Comparison of ENCODE assay signal across 18 mouse cellular contexts in genomic region chr14:48761002-48761648, GRCm38 (mm10).
A peak's percentile ranks its signal among the peaks of the same experiment; 100 is the strongest.
DNase-seq lines count a peak whose midpoint lies in the region; ATAC-seq and TF ChIP-seq lines count a peak whose summit lies in the region.
"Had no signal": no experiment of that assay in that cellular context is flagged by ENCODE, and none has a peak within 500 bp of the region (broad histone marks: within the 10 kb centered on the region; RNA-seq: fewer than 3 reads in every experiment).

No protein-coding gene starts in this region.

- H3K9ac ChIP-seq in hindbrain, postnatal 0 days (replicated peaks; ENCODE audit: low read length): no peak overlapping the region
- no peak overlapping the region for H3K9ac ChIP-seq in forebrain, embryonic 14.5 days (ENCODE audit: low read length)
- no peak overlapping the region for H3K9ac ChIP-seq in hindbrain, embryonic 12.5 days
- H3K9ac ChIP-seq in midbrain, embryonic 15.5 days: no peak overlapping the region
- H3K9ac ChIP-seq: kidney, embryonic 15.5 days; liver, embryonic 14.5 days; lung, embryonic 15.5 days had no signal

- 57% methylated on average over 7 of the region's 7 CpGs for WGBS in hindbrain, embryonic 10.5 days
- WGBS in hindbrain, postnatal 0 days: 40% methylated on average over 7 of the region's 7 CpGs
- 61% methylated on average over 7 of the region's 7 CpGs for WGBS in forebrain, embryonic 14.5 days
- WGBS in hindbrain, embryonic 12.5 days: 35% methylated on average over 7 of the region's 7 CpGs
- 46% methylated on average over 7 of the region's 7 CpGs for WGBS in midbrain, embryonic 15.5 days

- TF ChIP-seq CTCF in hindbrain, postnatal 0 days (IDR thresholded peaks at IDR 0.05; ENCODE audit: low read depth): no peak

- DNase-seq in hindbrain, embryonic 10.5 days (ENCODE audit: low spot score): peak; percentile 12
- DNase-seq in hindbrain, postnatal 0 days (ENCODE audit: low spot score): no peak
- peak; percentile 56 for DNase-seq in forebrain, embryonic 14.5 days (ENCODE audit: low spot score)
- DNase-seq in left cerebral cortex, adult 18-20 months (ENCODE audit: low spot score in 2 of 2): no peak
- DNase-seq in kidney, postnatal 25 days: no peak
- DNase-seq: cerebellum, adult 9-11 months; embryo, embryonic 11 days; gastrocnemius, postnatal 25 days; lung, postnatal 4 days; right cerebral cortex, postnatal 25 days; thymus, adult 18-20 months; thymus, postnatal 4 days had no signal

- no peak overlapping the region for H3K4me3 ChIP-seq in hindbrain, embryonic 10.5 days
- no peak overlapping the region for H3K4me3 ChIP-seq in hindbrain, postnatal 0 days (ENCODE audit: low read length)
- H3K4me3 ChIP-seq in forebrain, embryonic 14.5 days (ENCODE audit: low read depth, low read length): no peak overlapping the region
- no peak overlapping the region for H3K4me3 ChIP-seq in hindbrain, embryonic 12.5 days
- no peak overlapping the region for H3K4me3 ChIP-seq in midbrain, embryonic 15.5 days
- H3K4me3 ChIP-seq: kidney, embryonic 15.5 days; lung, embryonic 15.5 days had no signal

- H3K27me3 ChIP-seq in hindbrain, embryonic 10.5 days (ENCODE audit: insufficient read depth, poor library complexity, severe bottlenecking): no peaks in the 10 kb centered on the region
- no peaks in the 10 kb centered on the region for H3K27me3 ChIP-seq in hindbrain, postnatal 0 days (ENCODE audit: insufficient read depth, low read length)
- H3K27me3 ChIP-seq in forebrain, embryonic 14.5 days (replicated peaks; ENCODE audit: control insufficient read depth, insufficient read depth, low read length): no peaks in the 10 kb centered on the region
- H3K27me3 ChIP-seq in hindbrain, embryonic 12.5 days: no peaks in the 10 kb centered on the region
- no peaks in the 10 kb centered on the region for H3K27me3 ChIP-seq in midbrain, embryonic 15.5 days (replicated peaks)
- H3K27me3 ChIP-seq: lung, embryonic 15.5 days had no signal

- peaks cover 9% of the 10 kb centered on the region for H3K4me1 ChIP-seq in hindbrain, embryonic 10.5 days (replicated peaks)
- H3K4me1 ChIP-seq in hindbrain, postnatal 0 days (ENCODE audit: insufficient read depth, low read length): no peaks in the 10 kb centered on the region
- no peaks in the 10 kb centered on the region for H3K4me1 ChIP-seq in forebrain, embryonic 14.5 days (ENCODE audit: control insufficient read depth, insufficient read depth, low read length)
- H3K4me1 ChIP-seq in hindbrain, embryonic 12.5 days: peaks cover 10% of the 10 kb centered on the region; the same call in 1 of the 2 replicates
- H3K4me1 ChIP-seq in midbrain, embryonic 15.5 days: peaks cover 6% of the 10 kb centered on the region; the same call in 1 of the 2 replicates
- H3K4me1 ChIP-seq: kidney, embryonic 15.5 days; lung, embryonic 15.5 days had no signal

- ATAC-seq in hindbrain, postnatal 0 days: no peak
- ATAC-seq in forebrain, embryonic 14.5 days: peak; percentile 70; the same call in 1 of the 2 replicates
- ATAC-seq in hindbrain, embryonic 12.5 days (ENCODE audit: low FRiP score): peak; percentile 84
- 0 out of 2 replicates have a peak, but pooled peaks have one; percentile 42 for ATAC-seq in midbrain, embryonic 15.5 days (replicated peaks)
- ATAC-seq: intestine, embryonic 16.5 days had no signal

- H3K36me3 ChIP-seq in hindbrain, embryonic 10.5 days: no peaks in the 10 kb centered on the region
- H3K36me3 ChIP-seq in hindbrain, postnatal 0 days (ENCODE audit: insufficient read depth, low read length): no peaks in the 10 kb centered on the region
- no peaks in the 10 kb centered on the region for H3K36me3 ChIP-seq in forebrain, embryonic 14.5 days (ENCODE audit: control insufficient read depth, insufficient read depth, low read length)
- no peaks in the 10 kb centered on the region for H3K36me3 ChIP-seq in hindbrain, embryonic 12.5 days
- no peaks in the 10 kb centered on the region for H3K36me3 ChIP-seq in midbrain, embryonic 15.5 days (replicated peaks)
- H3K36me3 ChIP-seq: kidney, embryonic 15.5 days; lung, embryonic 15.5 days had no signal

- no peak overlapping the region for H3K4me2 ChIP-seq in hindbrain, postnatal 0 days (ENCODE audit: low read depth, low read length)
- H3K4me2 ChIP-seq in forebrain, embryonic 14.5 days (ENCODE audit: low read length): no peak overlapping the region
- H3K4me2 ChIP-seq in hindbrain, embryonic 12.5 days (replicated peaks): no peak overlapping the region
- no peak overlapping the region for H3K4me2 ChIP-seq in midbrain, embryonic 15.5 days
- H3K4me2 ChIP-seq: kidney, embryonic 15.5 days; lung, embryonic 15.5 days had no signal

- H3K9me3 ChIP-seq in hindbrain, embryonic 10.5 days: no peaks in the 10 kb centered on the region
- H3K9me3 ChIP-seq in hindbrain, postnatal 0 days (ENCODE audit: low read length): no peaks in the 10 kb centered on the region
- 0 out of 2 replicates have a peak, but pooled peaks cover 2% of the 10 kb centered on the region for H3K9me3 ChIP-seq in forebrain, embryonic 14.5 days (replicated peaks; ENCODE audit: control insufficient read depth, low read length)
- 0 out of 2 replicates have a peak, but pooled peaks cover 2% of the 10 kb centered on the region for H3K9me3 ChIP-seq in hindbrain, embryonic 12.5 days (replicated peaks)
- H3K9me3 ChIP-seq in midbrain, embryonic 15.5 days: no peaks in the 10 kb centered on the region
- H3K9me3 ChIP-seq: kidney, embryonic 15.5 days; lung, embryonic 15.5 days had no signal

- H3K27ac ChIP-seq in hindbrain, embryonic 10.5 days: no peak overlapping the region
- no peak overlapping the region for H3K27ac ChIP-seq in hindbrain, postnatal 0 days
- H3K27ac ChIP-seq in forebrain, embryonic 14.5 days (ENCODE audit: low read depth, low read length): no peak overlapping the region
- H3K27ac ChIP-seq in hindbrain, embryonic 12.5 days: no peak overlapping the region
- no peak overlapping the region for H3K27ac ChIP-seq in midbrain, embryonic 15.5 days
- H3K27ac ChIP-seq: kidney, embryonic 15.5 days; liver, embryonic 14.5 days; lung, embryonic 15.5 days had no signal

Comparison
In these comparisons a context has a peak if more than half of its experiments do, and no peak if none do; other contexts are left out.
1. DNase-seq: peak in hindbrain, embryonic 10.5 days (single experiment) and forebrain, embryonic 14.5 days (single experiment); none in hindbrain, postnatal 0 days (single experiment), left cerebral cortex, adult 18-20 months (0 of 2) and kidney, postnatal 25 days (0 of 2).